Mouse (Mus musculus) stomach, postnatal 0 days (tissue): ENCODE results near the gene St6galnac5. TPM values are rescaled to one million over a fixed set of nuclear protein-coding genes. Genes with fewer than 3 reads are reported as not detected.

Source experiments
- ATAC-seq: fragments of 200-750 bp; cut with Nextera tagmentation; 2 replicates; pipeline ENCODE4 v1.8.0; 2017; ENCODE audit not compliant: low FRiP score, low TSS enrichment
- DNase-seq: peaks from one replicate; pipeline ENCODE4 v3.0.0-alpha.2; 2016; ENCODE audit warnings: low spot score
- H3K27ac ChIP-seq: fragments of 300-500 bp; sonication (generic); replicated peaks from 2 replicates; pipeline ENCODE4 v1.5.1; 2014; ENCODE audit warnings: mild to moderate bottlenecking, control low read depth
- H3K27me3 ChIP-seq: fragments of 300-500 bp; sonication (generic); 2 replicates; pipeline ENCODE4 v1.6.1; 2014; ENCODE audit warnings: low read length; ENCODE audit not compliant: control insufficient read depth, insufficient read depth
- H3K36me3 ChIP-seq: fragments of 300-500 bp; sonication (generic); 2 replicates; pipeline ENCODE4 v1.6.1; 2014; ENCODE audit warnings: low read length, mixed read lengths; ENCODE audit not compliant: control insufficient read depth, insufficient read depth
- H3K4me1 ChIP-seq: fragments of 300-500 bp; sonication (generic); replicated peaks from 2 replicates; pipeline ENCODE4 v1.6.1; 2014; ENCODE audit warnings: antibody characterized with exemption; ENCODE audit not compliant: control insufficient read depth, insufficient read depth
- H3K4me2 ChIP-seq: fragments of 300-500 bp; sonication (generic); replicated peaks from 2 replicates; pipeline ENCODE4 v1.6.1; 2014; ENCODE audit warnings: low read depth, mild to moderate bottlenecking, control low read depth, moderate library complexity
- H3K4me3 ChIP-seq: fragments of 300-500 bp; sonication (generic); 2 replicates; pipeline ENCODE4 v1.5.1; 2014; ENCODE audit warnings: low read depth, low read length, control low read depth
- H3K9ac ChIP-seq: fragments of 300-500 bp; sonication (generic); 2 replicates; pipeline ENCODE4 v1.6.1; 2014; ENCODE audit warnings: mild to moderate bottlenecking, low read length, control low read depth, mixed read lengths
- H3K9me3 ChIP-seq: fragments of 300-500 bp; sonication (generic); 2 replicates; pipeline ENCODE4 v1.6.1; 2016; ENCODE audit warnings: low read length; ENCODE audit not compliant: control insufficient read depth
- CTCF ChIP-seq: IDR thresholded peaks from 2 replicates; pipeline ENCODE4 v1.5.1; 2016; ENCODE audit warnings: antibody characterized with exemption, low read depth, mild to moderate bottlenecking, moderate library complexity
- EP300 ChIP-seq: optimal IDR thresholded peaks from 2 replicates; pipeline ENCODE3; 2016; ENCODE audit warnings: antibody characterized with exemption
- WGBS: fragments of 180-500 bp; shearing (Covaris S2); extraction: QIAGEN DNeasy Blood & Tissue Kit; methylation state at CpG from one replicate; pipeline ENCODE4 v1.1.7; 2014; 5-methylcytosine and 5-hydroxymethylcytosine counted together
- polyA plus RNA-seq: library from polyadenylated mRNA; unstranded; fragments of >200 nt; fragmentation: Nextera tagmentation; extraction: Ambion mirVana; gene quantifications from 2 replicates; pipeline ENCODE4 v1.2.1, GENCODE M21; 2015

The St6galnac5 gene
- polyA plus RNA-seq = 0.39 and 0.57 TPM in 2 replicates

- ATAC-seq = no peak
- H3K9ac ChIP-seq = no peak within 1 kb of the TSS
- under 1% methylated on average over 17 of the region's 17 CpGs for WGBS
Measured at GRCm38 (mm10) chr3:152981988-152982387, at the start of gene St6galnac5. St6galnac5 (minus strand) TSS chr3:152982246.

GRCm38 (mm10) chr3:153030756-153031155, 48.7 kb upstream of the St6galnac5 start:
- Histone ChIP-seq H3K36me3 (no peaks in the 10 kb centered on the region), H3K4me1 (no peaks in the 10 kb centered on the region), H3K27me3 (no peaks in the 10 kb centered on the region), H3K4me2 (no peak overlapping the region), H3K4me3 (no peak overlapping the region), H3K27ac (no peak overlapping the region), H3K9ac (no peak overlapping the region), H3K9me3 (no peaks in the 10 kb centered on the region)
- ATAC-seq (no peak), DNase-seq (no peak)
- TF ChIP-seq CTCF = no peak
- no peak for TF ChIP-seq EP300
- WGBS = 90% methylated on average over 5 of the region's 5 CpGs

More at GRCm38 (mm10) chr3:152981988-152982387, at the start of gene St6galnac5:
- Histone ChIP-seq H3K9me3 (no peaks in the 10 kb centered on the region), H3K4me3 (peak within 1 kb of the TSS; percentile 35), H3K27me3 (peaks cover 4% of the 10 kb centered on the region; the same call in 1 of the 2 replicates), H3K36me3 (no peaks in the 10 kb centered on the region), H3K4me2 (peak within 1 kb of the TSS; percentile 53), H3K27ac (no peak within 1 kb of the TSS), H3K4me1 (no peaks in the 10 kb centered on the region)
- TF ChIP-seq EP300 = no peak
- TF ChIP-seq CTCF = peak; percentile 36
- DNase-seq = no peak

GRCm38 (mm10) chr3:153024016-153024415, 42.0 kb upstream of the St6galnac5 start:
- no peak for TF ChIP-seq EP300
- TF ChIP-seq CTCF = no peak
- 84% methylated on average over 11 of the region's 11 CpGs for WGBS
- no peaks in the 10 kb centered on the region for H3K36me3 ChIP-seq
- no peaks in the 10 kb centered on the region for H3K4me1 ChIP-seq
- DNase-seq (no peak), ATAC-seq (no peak)
- H3K4me2 ChIP-seq = no peak overlapping the region
- H3K27me3 ChIP-seq = no peaks in the 10 kb centered on the region
- no peak overlapping the region for H3K27ac ChIP-seq
- no peak overlapping the region for H3K4me3 ChIP-seq
- no peaks in the 10 kb centered on the region for H3K9me3 ChIP-seq
- no peak overlapping the region for H3K9ac ChIP-seq

GRCm38 (mm10) chr3:153018051-153018450, 36.0 kb upstream of the St6galnac5 start:
- H3K9ac ChIP-seq = no peak overlapping the region
- DNase-seq (no peak), ATAC-seq (no peak)
- H3K36me3 ChIP-seq = no peaks in the 10 kb centered on the region
- no peak overlapping the region for H3K4me2 ChIP-seq
- TF ChIP-seq EP300 (no peak), CTCF (no peak)
- H3K27me3 ChIP-seq = no peaks in the 10 kb centered on the region
- no peak overlapping the region for H3K27ac ChIP-seq
- H3K4me1 ChIP-seq = no peaks in the 10 kb centered on the region
- no peaks in the 10 kb centered on the region for H3K9me3 ChIP-seq
- whole genome bisulfite sequencing = 56% methylated on average over 10 of the region's 10 CpGs
- H3K4me3 ChIP-seq = no peak overlapping the region

- DNase-seq (no peak), ATAC-seq (no peak)
- Histone ChIP-seq H3K27ac (no peak overlapping the region), H3K4me3 (no peak overlapping the region), H3K4me1 (no peaks in the 10 kb centered on the region), H3K4me2 (no peak overlapping the region), H3K36me3 (no peaks in the 10 kb centered on the region), H3K9me3 (no peaks in the 10 kb centered on the region), H3K9ac (no peak overlapping the region), H3K27me3 (no peaks in the 10 kb centered on the region)
- 42% methylated on average over 8 of the region's 8 CpGs for WGBS
- TF ChIP-seq EP300 (no peak), CTCF (no peak)
Measured at GRCm38 (mm10) chr3:153016355-153016754, 34.3 kb upstream of the St6galnac5 start.

DNA sequence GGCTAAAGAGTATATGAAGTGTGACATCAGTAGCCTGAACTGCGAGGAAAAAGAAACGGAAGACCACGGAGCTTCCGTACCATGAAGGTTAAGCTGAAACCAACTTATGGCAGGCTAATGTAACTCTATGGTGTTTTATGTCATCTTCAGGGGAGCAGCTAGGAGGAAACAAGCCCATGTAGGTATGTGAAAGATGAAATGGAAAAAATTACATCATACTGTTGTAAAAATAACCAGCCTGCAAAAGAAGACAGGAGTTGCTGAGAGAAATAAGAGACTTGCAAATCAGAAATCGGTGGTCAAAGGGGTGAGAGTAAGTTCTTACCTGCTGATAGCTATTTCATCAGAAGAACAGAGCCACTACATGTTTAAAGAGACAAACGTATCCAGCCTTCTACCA, 24.8 kb upstream of the St6galnac5 start:
- H3K27ac ChIP-seq = no peak overlapping the region
- H3K4me3 ChIP-seq = no peak overlapping the region
- 85% methylated on average over 6 of the region's 6 CpGs for WGBS
- DNase-seq (no peak), ATAC-seq (no peak)
- no peak overlapping the region for H3K4me2 ChIP-seq
- H3K9ac ChIP-seq = no peak overlapping the region
- TF ChIP-seq CTCF (no peak), EP300 (no peak)
- no peaks in the 10 kb centered on the region for H3K4me1 ChIP-seq
- no peaks in the 10 kb centered on the region for H3K36me3 ChIP-seq
- no peaks in the 10 kb centered on the region for H3K9me3 ChIP-seq
- no peaks in the 10 kb centered on the region for H3K27me3 ChIP-seq
